Mouse (Mus musculus): ENCODE results near the gene Olfr658. TPM values are rescaled to one million over a fixed set of nuclear protein-coding genes. Genes with fewer than 3 reads are reported as not detected.
A peak's percentile ranks its signal among the peaks of the same experiment; 100 is the strongest.

Gene Olfr658
- 0.08 TPM in 1 of 2 replicates, not detected in the other for polyA plus RNA-seq (2016; fragmentation: Nextera tagmentation; extraction: Ambion mirVana)

DNA sequence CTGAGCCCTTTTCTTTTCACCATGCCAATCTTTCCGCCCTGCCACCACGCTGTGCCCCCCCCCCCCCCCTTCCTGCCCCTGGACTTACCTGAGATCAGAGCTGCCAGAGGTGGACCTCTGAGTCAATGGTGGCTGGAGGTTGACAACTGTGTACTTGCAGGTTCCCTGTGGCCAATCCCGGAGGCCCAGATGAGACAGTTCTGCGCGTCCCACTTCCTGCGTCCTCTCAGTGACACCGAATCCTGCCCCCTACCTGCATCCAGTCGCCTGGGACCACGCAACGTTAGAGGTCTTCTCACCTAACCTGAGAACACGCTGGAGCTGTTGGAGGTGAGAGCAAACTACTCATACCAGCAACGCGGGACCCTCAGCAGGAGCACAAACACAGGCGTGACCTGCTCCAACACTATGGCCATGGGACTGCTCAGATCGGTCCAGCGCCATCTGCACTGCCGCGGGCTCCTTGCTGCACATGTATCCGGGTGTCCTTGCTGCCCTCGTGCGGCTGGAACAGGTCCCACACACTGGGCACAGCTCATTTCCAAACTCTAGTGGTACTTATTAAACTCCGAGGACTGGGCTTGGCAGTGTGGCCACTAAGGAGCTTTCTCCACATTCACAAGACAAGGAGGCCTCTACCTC lies at the start of gene Olfr658:
Olfr658 (minus strand) TSS at position 465 of the 642 bp plus-strand sequence.
- WGBS: 21% methylated on average over 22 of the region's 22 CpGs
- peak within 1 kb of the TSS; percentile 35; the same call in 1 of the 2 replicates for H3K27ac ChIP-seq
- peak; percentile 66 for DNase-seq (ENCODE audit: low spot score)
- H3K4me3 ChIP-seq: peak within 1 kb of the TSS; percentile 47
- H3K36me3 ChIP-seq: no peaks in the 10 kb centered on the region
- H3K4me1 ChIP-seq (replicated peaks): no peaks in the 10 kb centered on the region; the same call in 1 of the 2 replicates
- no peaks in the 10 kb centered on the region for H3K9me3 ChIP-seq
- no peaks in the 10 kb centered on the region for H3K27me3 ChIP-seq (ENCODE audit: insufficient read depth, poor library complexity, severe bottlenecking)

DNA sequence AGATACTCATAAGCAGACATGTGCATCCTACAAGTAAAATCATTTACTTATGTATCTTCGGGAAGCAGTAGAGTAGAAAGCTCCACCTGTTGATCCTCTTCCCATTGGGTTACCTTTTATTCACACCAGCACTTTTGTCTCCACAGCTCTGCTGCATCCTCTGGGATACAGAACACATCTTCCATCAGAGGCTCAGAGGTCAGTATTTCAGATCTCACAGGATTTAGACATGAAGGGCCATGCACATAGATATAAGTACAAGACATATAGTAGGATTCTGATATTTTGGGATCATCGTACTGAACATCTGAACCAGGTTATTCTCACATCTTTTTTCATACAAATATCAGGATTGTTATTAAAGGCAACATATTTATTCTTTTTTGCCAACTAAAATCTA lies 39.1 kb upstream of the Olfr658 start, which contains the start of gene Olfr661:
Olfr661 (plus strand) TSS at position 301 of the 400 bp plus-strand sequence.
- Histone ChIP-seq H3K27me3 (ENCODE audit: insufficient read depth, poor library complexity, severe bottlenecking) (no peaks in the 10 kb centered on the region), H3K36me3 (no peaks in the 10 kb centered on the region), H3K27ac (no peak within 1 kb of the TSS), H3K4me1 (replicated peaks) (no peaks in the 10 kb centered on the region), H3K4me3 (no peak within 1 kb of the TSS), H3K9me3 (no peaks in the 10 kb centered on the region)
- WGBS: 86% methylated on average over 2 of the region's 2 CpGs
- DNase-seq (ENCODE audit: low spot score): no peak

DNA sequence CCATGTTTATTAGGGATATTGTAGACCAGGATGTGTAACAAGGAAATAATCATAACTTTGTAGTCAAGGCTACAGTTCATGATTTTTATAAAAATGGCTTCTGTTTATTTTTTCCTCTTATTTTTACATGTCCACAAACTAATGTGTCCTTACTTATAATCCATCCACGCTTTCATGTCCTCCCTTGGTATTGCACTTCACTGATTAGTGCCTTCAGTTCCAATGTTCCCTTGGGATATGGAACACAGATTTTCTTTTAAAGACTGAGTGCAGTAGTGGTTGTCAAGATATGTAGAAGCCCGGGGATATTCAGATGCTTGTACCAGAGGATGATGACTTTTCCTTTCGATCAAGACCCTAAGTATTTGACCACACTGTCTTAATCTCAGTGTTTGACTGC lies 19.3 kb upstream of the Olfr658 start, which contains the start of gene Olfr659:
Olfr659 (plus strand) TSS at position 301 of the 400 bp plus-strand sequence.
- Histone ChIP-seq H3K27ac (no peak within 1 kb of the TSS), H3K9me3 (no peaks in the 10 kb centered on the region), H3K4me1 (replicated peaks) (no peaks in the 10 kb centered on the region), H3K36me3 (no peaks in the 10 kb centered on the region), H3K4me3 (no peak within 1 kb of the TSS), H3K27me3 (ENCODE audit: insufficient read depth, poor library complexity, severe bottlenecking) (no peaks in the 10 kb centered on the region)
- WGBS: 91% methylated on average over 3 of the region's 3 CpGs
- DNase-seq (ENCODE audit: low spot score): no peak

DNA sequence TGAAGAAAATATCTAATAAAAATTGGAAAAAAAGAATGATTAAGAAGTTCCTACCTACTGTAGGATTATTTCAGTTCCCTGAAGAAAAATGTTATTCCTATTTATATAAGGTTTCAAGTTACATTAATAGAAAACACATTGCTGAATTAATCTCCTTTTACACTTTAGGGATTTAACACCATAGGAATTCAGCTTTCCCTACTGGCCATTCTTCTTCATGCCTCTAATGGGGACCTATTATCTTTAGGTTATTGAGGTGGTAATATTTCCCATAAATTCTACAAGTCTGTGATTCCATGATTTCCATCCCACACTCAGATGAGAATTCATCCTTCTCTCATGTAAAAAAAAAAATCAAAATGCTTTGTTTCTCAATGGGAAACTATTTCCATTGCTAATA lies 22.6 kb downstream of the Olfr658 start, which contains the start of gene Olfr657:
Olfr657 (plus strand) TSS at position 301 of the 400 bp plus-strand sequence.
- H3K4me1 ChIP-seq (replicated peaks): no peaks in the 10 kb centered on the region
- no peaks in the 10 kb centered on the region for H3K36me3 ChIP-seq
- DNase-seq (ENCODE audit: low spot score): no peak
- H3K27ac ChIP-seq: no peak within 1 kb of the TSS
- H3K27me3 ChIP-seq (ENCODE audit: insufficient read depth, poor library complexity, severe bottlenecking): no peaks in the 10 kb centered on the region
- H3K4me3 ChIP-seq: no peak within 1 kb of the TSS
- no peaks in the 10 kb centered on the region for H3K9me3 ChIP-seq

DNA sequence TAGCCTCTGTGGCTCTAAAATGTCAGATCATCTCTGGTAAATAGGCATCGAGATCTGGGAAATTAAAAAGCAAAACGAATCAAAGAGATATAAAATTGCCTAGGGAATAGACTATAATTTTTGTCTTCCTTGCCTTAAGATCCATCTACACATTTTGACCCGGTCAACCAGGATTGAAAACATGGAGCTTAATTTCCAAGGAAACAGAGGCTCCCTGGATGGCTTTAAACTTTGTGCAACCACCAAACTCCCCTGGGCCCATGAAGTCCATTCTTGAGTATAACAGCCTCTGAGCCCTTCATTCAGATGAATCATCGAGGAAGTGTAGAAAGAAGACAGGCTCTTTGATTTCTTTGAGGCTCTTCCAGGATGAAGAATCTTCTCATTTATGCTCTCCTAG lies 33.5 kb downstream of the Olfr658 start, which contains the start of gene Olfr656:
Olfr656 (plus strand) TSS at position 301 of the 400 bp plus-strand sequence.
- Histone ChIP-seq H3K4me3 (no peak within 1 kb of the TSS), H3K9me3 (no peaks in the 10 kb centered on the region), H3K27ac (no peak within 1 kb of the TSS), H3K27me3 (ENCODE audit: insufficient read depth, poor library complexity, severe bottlenecking) (no peaks in the 10 kb centered on the region), H3K4me1 (replicated peaks) (no peaks in the 10 kb centered on the region), H3K36me3 (no peaks in the 10 kb centered on the region)
- DNase-seq (ENCODE audit: low spot score): no peak
- WGBS: 82% methylated on average over 4 of the region's 4 CpGs

DNA sequence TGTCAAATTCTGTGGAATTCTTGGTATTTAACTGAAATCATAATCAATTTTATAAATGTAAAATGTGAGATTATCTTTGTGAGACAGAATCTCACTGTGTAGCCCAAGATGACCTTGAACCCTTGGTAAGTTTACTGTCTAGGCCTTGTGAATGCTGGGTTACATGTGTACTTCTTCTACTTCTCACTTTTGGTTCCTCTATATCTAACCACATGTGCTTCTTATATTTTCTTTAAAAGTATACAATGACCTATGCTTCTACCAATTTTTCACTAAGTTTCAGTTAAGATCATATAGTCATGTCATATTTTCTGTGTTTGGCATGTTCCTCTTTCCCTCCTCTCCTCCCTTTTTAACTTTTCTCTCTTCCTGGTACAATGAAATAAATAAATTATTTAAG lies 42.4 kb downstream of the Olfr658 start:
- H3K9me3 ChIP-seq: no peaks in the 10 kb centered on the region
- H3K27me3 ChIP-seq (ENCODE audit: insufficient read depth, poor library complexity, severe bottlenecking): no peaks in the 10 kb centered on the region
- no peaks in the 10 kb centered on the region for H3K4me1 ChIP-seq (replicated peaks)
- no peaks in the 10 kb centered on the region for H3K36me3 ChIP-seq
- DNase-seq (ENCODE audit: low spot score): no peak
- H3K27ac ChIP-seq: no peak overlapping the region
- no peak overlapping the region for H3K4me3 ChIP-seq

DNA sequence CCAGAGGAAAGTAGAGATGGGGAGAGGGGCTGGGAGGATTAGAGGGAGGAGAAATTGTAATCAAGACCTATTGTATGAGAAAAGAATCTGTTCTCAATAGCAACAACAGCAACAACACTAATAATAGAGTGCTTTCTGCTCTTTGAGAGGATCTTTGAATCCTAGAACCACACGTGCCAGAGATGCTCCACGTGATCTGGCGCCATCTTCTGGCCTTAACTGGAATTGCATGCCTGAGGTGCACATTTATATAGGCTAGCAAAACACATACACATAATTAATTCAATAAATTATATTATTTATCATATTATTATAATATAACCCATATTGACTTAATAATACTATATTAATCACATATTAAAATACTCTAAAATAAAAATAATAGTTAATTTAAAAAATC lies 43.9 kb downstream of the Olfr658 start:
- Histone ChIP-seq H3K9me3 (no peaks in the 10 kb centered on the region), H3K27ac (no peak overlapping the region), H3K27me3 (ENCODE audit: insufficient read depth, poor library complexity, severe bottlenecking) (no peaks in the 10 kb centered on the region), H3K36me3 (no peaks in the 10 kb centered on the region), H3K4me3 (no peak overlapping the region), H3K4me1 (replicated peaks) (no peaks in the 10 kb centered on the region)
- peak; percentile 23 for DNase-seq (ENCODE audit: low spot score)
- WGBS: 3% methylated on average over 3 of the region's 3 CpGs

DNA sequence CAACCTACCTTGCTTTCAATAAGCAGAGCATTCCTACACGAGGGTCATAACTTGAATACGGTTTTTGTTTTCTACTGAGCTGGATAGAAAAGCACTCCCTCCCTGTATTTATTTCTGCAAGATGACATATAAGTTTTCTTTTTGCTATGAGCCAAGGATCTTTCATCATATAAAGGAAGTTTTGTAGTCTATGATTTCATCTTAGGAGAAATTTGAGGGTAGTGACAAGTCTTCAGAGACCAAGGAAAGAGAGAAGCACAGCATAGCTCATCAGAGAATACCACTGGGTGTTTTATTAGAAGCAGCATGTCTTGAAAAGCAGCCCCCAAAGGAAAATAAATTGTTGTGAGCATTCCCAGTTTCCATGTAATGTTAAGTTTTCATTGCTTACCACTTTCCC lies 45.4 kb downstream of the Olfr658 start, which contains the start of gene Olfr655:
Olfr655 (minus strand) TSS at position 101 of the 400 bp plus-strand sequence.
- Histone ChIP-seq H3K27ac (no peak within 1 kb of the TSS), H3K36me3 (no peaks in the 10 kb centered on the region), H3K4me3 (no peak within 1 kb of the TSS), H3K4me1 (replicated peaks) (no peaks in the 10 kb centered on the region), H3K27me3 (ENCODE audit: insufficient read depth, poor library complexity, severe bottlenecking) (no peaks in the 10 kb centered on the region), H3K9me3 (no peaks in the 10 kb centered on the region)
- no peak for DNase-seq (ENCODE audit: low spot score)
- WGBS: 92% methylated on average over 2 of the region's 2 CpGs

Other genes with a start within 250 kb of the Olfr658 start
- 0.12 TPM in 1 of 2 replicates, not detected in the other for gene Trim30c, start 246.5 kb downstream of the Olfr658 start, polyA plus RNA-seq (2016; fragmentation: Nextera tagmentation; extraction: Ambion mirVana)
- 0.26 and 0.56 TPM in 2 replicates for gene Trim30a, start 182.1 kb downstream of the Olfr658 start, polyA plus RNA-seq (2016; fragmentation: Nextera tagmentation; extraction: Ambion mirVana)
- gene Trim30d, start 139.5 kb downstream of the Olfr658 start, polyA plus RNA-seq (2016; fragmentation: Nextera tagmentation; extraction: Ambion mirVana): 0.38 TPM in 1 of 2 replicates, not detected in the other
- not detected in 2 replicates for gene Olfr651, start 97.2 kb downstream of the Olfr658 start, polyA plus RNA-seq (2016; fragmentation: Nextera tagmentation; extraction: Ambion mirVana)
- gene Olfr652, start 86.4 kb downstream of the Olfr658 start, polyA plus RNA-seq (2016; fragmentation: Nextera tagmentation; extraction: Ambion mirVana): not detected in 2 replicates
- not detected in 2 replicates for gene Olfr653, start 70.0 kb downstream of the Olfr658 start, polyA plus RNA-seq (2016; fragmentation: Nextera tagmentation; extraction: Ambion mirVana)
- gene Olfr654, start 60.3 kb downstream of the Olfr658 start, polyA plus RNA-seq (2016; fragmentation: Nextera tagmentation; extraction: Ambion mirVana): not detected in 2 replicates
- not detected in 2 replicates for gene Olfr655, start 45.5 kb downstream of the Olfr658 start, polyA plus RNA-seq (2016; fragmentation: Nextera tagmentation; extraction: Ambion mirVana)
- gene Olfr656, start 33.4 kb downstream of the Olfr658 start, polyA plus RNA-seq (2016; fragmentation: Nextera tagmentation; extraction: Ambion mirVana): not detected in 2 replicates
- gene Olfr657, start 22.5 kb downstream of the Olfr658 start, polyA plus RNA-seq (2016; fragmentation: Nextera tagmentation; extraction: Ambion mirVana): not detected in 2 replicates
- not detected in 2 replicates for gene Olfr659, start 19.4 kb upstream of the Olfr658 start, polyA plus RNA-seq (2016; fragmentation: Nextera tagmentation; extraction: Ambion mirVana)
- gene Olfr661, start 39.2 kb upstream of the Olfr658 start, polyA plus RNA-seq (2016; fragmentation: Nextera tagmentation; extraction: Ambion mirVana): not detected in 2 replicates
- not detected in 2 replicates for gene Usp17le, start 130.2 kb upstream of the Olfr658 start, polyA plus RNA-seq (2016; fragmentation: Nextera tagmentation; extraction: Ambion mirVana)
- gene Usp17lb, start 195.3 kb upstream of the Olfr658 start, polyA plus RNA-seq (2016; fragmentation: Nextera tagmentation; extraction: Ambion mirVana): not detected in 2 replicates
- gene Usp17la, start 209.7 kb upstream of the Olfr658 start, polyA plus RNA-seq (2016; fragmentation: Nextera tagmentation; extraction: Ambion mirVana): not detected in 2 replicates
- gene Olfr665, start 230.7 kb upstream of the Olfr658 start, polyA plus RNA-seq (2016; fragmentation: Nextera tagmentation; extraction: Ambion mirVana): not detected in 2 replicates
- not detected in 2 replicates for gene Olfr666, start 248.6 kb upstream of the Olfr658 start, polyA plus RNA-seq (2016; fragmentation: Nextera tagmentation; extraction: Ambion mirVana)